Mouse (Mus musculus): Measurements from ENCODE around the gene Stom.

Stom gene

DNA sequence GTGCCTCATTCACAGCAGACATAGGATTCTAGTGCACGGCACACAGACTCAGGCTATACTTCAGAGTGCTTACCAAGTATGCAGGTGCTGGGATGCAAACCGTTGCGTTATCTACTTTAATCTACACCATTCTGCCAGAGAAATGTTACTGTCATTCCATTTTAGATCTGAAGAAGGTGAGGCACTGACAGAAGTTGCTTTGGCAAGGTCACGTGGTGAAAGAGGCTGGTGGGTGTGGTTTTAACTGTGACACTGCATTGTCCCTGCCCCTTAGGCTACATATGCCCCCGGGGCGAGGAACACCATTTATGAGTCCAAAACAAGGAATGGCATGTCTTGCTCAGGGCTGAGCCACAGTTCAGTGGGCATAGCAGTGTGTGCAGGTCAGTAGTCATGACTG lies 63.9 kb downstream of the Stom start:
- DNase-seq (ENCODE audit: low spot score) = no peak

DNA sequence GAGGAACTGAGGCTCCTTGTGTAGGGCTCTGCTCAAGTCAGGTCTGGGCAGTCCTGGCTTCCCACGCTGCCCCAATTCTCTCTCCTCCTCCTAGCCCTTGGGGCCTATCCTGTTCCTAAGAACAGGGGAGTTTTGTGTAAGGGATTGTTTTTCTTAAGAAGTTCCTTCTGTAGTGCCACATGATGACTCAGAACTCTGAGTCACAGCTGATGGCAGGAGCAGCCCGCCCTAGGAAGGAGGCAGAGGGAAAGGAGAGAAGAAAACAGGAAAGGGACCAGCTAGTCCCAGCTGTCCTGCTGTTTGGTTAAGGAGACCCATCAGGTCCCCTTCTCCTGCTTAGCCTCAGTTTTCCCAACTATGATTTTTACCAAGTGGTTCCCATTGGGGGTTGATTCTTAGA lies 65.0 kb downstream of the Stom start:
- no peak for DNase-seq (ENCODE audit: low spot score)

DNA sequence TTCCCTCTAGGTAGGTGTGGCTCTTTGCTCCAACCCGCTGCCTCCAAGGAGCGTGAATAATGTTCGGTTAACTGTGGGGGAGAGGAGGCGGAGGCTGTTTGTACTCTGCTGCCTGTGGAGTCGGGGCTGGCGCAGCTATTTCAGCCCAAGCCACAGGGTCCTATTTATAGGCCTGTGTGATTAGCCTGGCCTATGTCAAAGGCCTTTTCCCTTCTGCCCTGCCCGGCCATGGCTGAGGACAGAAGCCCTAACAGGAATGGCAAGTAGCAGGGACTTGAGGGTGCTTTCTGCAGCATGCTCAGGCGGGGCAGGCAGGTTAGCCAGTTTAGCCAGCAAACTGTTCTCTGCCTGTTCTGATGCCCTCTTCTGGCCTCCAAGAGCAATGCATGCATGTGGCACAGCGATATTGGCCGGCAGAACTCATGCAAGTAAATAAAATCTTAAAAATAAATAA lies 66.2 kb downstream of the Stom start:
- no peak for DNase-seq (ENCODE audit: low spot score)

DNA sequence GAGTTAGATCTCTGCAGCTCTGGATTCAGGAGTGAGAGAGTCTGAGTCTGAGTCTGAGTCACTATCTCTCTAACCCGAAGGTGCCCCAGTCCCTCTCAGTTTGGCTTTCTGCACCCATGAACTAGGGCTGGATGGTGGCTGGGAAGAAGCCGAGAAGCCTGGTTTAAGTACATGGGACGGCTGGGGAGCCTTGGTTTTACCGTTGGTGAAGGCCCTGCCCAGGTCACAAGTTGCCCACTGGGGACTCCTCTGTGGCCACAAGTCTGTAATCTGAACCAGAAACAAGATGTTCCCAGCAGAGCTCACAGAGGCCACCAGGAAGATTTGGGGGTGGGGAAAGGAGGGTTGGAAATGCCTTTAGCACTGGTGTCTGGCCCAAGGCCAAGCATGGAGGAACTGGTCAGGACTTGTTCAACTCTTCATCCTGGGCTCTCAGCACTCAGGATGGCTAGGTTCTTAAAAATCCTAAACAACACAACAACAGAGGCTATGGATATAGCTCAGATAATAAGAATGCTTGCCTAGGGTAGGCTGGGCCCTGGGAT lies 67.0 kb downstream of the Stom start:
- DNase-seq (ENCODE audit: low spot score) = no peak

DNA sequence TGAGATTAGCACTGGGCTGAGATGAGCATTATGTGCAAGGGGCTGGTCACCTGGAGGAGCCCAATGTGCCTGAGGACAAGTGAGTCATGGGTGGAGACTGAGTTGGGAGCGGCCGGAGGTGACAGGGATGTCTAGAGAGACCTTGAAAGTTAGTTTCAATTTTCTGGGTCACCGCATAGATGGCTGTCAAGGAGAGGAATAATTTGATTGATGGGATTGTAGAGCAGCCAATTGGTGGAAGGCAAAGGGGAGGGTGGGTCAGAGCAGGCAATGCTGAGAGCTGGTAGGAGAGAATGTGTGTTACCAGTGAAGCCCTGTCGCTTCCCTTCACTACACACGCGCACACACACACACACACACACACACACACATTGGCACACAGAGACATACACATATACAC lies 67.6 kb downstream of the Stom start:
- DNase-seq (ENCODE audit: low spot score) = no peak

DNA sequence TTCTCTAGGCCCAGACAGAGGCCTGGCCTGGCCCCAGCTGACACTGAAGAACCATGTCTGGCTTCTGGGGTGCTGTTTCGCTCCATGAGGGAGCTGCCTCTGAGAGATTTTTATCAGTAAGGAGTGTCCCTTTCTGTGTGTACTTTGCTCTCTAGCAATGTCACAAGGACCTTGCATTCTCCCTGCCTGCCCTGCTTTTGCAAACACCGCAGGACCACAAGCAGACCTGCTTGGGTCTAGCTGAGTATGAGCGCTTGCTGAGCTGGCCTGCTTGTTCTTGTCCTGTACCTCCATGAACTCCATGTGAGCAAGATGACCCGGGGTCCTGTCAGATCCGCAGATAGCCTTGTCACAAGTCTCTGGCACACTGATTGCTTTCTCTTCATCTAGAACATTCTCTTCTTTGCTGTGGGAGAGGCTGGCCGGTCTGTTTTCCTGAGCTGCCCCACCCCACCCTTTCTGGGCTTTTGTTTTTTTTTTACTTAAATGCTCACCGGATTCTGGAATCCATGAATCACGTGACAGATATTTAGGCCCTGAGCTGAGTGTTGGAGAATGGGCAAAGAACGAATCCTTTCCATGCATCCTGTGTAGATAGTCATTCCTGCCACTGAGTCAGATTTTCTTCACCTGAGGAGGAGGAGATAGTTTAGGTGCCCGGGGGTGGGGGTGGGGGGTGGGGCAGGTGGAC lies 68.8 kb downstream of the Stom start:
- DNase-seq (ENCODE audit: low spot score) = no peak

DNA sequence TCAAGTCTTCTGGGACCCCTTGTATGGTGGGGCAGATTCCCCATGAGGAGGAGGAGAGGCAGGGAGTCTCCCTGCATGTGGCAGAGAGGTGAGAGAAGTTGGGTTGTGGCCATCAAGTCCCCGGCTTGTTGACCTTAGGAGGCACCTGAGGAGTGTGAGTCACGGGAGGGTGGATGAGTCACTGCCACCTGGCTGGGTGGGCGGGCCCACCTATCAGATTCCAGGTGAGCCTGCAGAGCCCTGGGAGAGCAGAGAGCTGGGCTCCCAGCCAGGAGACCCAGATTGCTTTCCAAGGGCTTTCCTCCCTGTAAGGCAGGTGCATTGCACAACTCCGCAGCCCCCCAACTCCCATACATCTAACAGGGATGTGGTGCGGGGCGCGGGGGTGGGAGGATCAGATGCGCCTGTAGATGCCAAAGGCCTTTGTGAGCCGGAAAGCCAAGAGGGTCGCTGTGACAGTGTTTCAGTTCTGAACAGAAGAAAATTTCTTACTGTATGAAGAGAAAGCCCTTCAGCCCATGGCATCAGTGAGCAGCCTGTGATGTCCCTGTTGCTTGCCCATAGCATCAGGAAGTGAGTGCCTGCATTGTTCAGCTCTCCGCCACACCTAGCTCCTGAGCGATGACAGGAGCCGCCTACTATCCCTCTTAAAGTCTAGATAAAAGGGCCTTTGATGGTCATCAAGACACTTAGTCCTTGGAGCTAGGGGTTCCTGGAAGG lies 69.5 kb downstream of the Stom start:
- DNase-seq (ENCODE audit: low spot score) = no peak

DNA sequence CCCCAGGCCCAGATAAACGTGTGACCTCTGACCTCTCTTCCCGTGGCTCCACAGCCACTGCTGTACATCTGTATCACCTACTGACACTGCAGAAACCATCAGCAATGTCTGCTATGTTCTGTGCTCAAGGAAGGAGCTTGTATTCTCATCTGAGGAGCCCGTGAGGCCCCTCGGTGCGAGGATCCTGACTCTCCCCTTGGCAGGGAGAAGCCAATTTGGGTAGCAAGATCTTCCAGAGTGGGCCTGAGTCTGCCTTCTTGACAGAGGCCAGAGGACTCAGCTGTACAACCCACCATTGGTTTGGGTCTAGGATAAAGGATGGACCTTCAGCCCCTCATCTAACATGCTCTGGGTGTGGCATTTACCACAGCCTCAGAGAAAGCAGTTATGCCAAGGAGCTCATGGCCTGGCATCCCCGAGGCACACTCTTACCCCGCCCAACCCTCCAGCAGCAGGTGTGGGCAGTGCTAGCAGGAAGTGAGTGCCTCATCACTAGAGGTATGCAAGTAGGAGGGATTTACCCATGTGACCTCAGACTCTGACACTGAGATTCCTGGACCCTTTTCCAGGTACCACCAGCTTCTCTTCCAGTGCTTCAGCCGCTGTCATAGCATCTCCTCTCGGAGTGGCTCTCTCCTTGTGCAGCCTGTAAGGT lies 70.4 kb downstream of the Stom start:
- no peak for DNase-seq (ENCODE audit: low spot score)

DNA sequence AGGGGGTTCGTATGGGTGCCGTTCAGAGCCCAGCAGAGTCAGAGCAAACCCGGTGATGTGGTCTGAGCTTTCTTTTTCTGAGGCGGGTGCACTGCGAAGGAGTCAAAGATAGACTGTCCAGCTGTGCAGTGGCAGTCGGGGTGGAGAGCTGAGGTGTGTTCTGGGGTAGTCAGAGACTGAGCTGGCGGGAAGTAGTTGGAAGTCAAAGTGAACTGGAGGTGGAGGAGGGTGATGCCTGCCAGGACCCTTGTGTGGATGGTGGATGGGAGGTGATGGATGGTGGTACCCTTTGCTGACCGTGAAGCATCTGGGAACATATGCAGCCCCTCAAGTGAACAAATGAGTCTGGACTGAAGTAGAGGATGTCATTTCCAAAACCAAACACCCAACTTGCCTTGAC lies 71.0 kb downstream of the Stom start:
- no peak for DNase-seq (ENCODE audit: low spot score)

DNA sequence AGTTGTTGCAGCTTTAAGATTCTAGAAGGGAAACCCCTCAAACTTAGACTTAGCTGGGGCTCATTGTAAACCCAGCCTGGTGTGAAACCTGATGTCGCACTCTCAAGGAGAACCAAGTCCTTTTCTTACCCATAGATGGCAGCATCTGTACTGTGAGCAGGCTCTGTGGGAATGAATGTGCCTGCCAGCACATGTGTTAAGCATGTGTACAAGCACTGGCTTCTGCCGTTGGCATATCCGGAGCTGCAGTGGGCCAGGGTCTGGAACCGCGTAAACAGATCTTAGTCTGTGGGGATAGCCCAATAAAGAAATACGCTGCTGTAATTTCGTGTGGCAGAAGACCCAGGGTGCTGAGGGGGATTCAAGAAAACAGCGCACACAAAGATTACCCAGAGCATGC lies 71.5 kb downstream of the Stom start:
- DNase-seq (ENCODE audit: low spot score) = no peak

DNA sequence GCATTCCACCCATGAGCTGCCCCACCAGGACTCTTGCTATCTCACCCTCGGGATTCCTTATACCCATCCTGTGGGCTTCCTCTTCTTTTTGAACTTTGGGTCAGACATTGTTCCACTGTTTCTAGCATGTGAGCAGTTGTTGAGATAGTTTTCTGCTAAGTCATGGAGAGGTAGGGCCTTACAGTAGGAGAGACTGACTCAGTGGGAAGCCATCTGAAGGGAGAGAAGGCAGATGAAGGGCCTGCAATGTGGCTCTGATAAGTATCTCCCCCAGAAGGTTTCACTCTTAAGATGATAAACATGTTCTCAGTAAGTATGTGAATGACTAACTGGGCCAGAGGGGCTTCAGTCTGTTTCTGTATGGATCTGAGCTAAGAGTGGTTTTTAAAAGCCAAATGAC lies 72.7 kb downstream of the Stom start:
- DNase-seq (ENCODE audit: low spot score) = no peak

Measured in spleen, adult 12 weeks (tissue).